Mouse (Mus musculus): ENCODE data around the gene Tyrobp.

Gene Tyrobp

DNA sequence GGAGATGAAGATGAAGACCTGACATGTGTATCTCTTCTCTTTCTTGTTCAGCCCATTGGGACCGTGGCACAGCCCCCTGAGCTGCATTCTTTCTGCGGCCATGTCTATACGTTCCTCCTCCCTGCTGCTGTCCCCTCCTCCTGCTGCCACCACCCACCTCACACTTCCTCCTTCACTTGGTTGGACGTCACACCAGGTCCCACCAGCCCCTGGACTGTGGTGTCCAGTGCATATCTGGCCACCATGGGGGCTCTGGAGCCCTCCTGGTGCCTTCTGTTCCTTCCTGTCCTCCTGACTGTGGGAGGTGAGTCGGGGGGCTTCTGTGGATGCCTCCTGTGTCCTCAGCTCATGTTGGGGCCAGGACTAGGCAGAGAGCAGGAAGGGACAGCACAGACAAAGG, at the start of gene Tyrobp:
Tyrobp (plus strand) TSS at position 165 of the 400 bp plus-strand sequence.
- DNase-seq (ENCODE audit: low spot score in 2 of 2): no peak

- no peak for DNase-seq (ENCODE audit: low spot score in 2 of 2)
Measured at GRCm38 (mm10) chr7:30367466-30367865, 46.1 kb upstream of the Tyrobp start.

DNA sequence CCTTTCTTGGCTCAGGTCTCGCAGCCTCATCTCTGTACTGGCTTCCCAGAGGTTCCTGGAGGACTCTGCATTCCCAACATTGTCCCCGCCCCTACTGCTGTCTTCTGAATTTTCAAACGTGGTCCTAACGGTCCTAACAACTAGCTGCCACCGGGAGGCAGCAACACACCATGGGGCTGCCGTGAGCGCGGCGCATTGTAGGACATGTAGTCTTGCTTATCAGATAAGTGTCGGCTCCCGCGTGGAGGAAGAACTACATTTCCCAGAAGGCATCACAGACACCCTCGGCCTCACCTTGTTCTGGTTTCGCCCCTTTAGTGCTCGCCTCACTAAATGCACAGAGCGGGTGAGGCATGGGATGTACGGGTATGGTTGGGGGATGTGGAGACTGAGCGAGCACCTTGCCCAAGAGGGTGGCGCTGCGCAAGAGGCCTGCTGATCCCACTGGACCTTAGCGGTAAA, 40.0 kb upstream of the Tyrobp start:
- DNase-seq (ENCODE audit: low spot score in 2 of 2): peak; percentile 84 to 93

- DNase-seq (ENCODE audit: low spot score in 2 of 2): no peak
Measured at GRCm38 (mm10) chr7:30380061-30380460, 33.5 kb upstream of the Tyrobp start.

DNA sequence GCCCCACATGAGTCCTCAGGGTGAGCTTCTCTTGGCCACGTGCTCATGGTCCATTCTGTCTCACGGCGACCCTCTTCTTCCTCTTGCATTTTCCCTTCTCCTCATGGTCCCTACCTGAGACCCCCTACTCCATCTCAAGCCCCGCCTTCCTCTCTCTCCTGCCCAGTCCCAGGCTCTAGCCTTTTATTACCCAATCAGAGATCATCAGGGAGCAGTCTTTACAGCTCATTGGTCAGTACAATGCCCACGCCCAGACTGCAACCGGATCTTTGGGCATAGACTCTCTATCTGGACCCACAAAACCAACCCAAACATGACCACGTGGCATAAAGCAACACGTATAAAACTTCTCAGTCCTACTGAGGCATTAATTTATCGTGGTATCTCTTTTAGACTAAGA, 29.5 kb upstream of the Tyrobp start:
- no peak for DNase-seq (ENCODE audit: low spot score in 2 of 2)

GRCm38 (mm10) chr7:30392746-30393520, 20.6 kb upstream of the Tyrobp start:
- DNase-seq (ENCODE audit: low spot score in 2 of 2): no peak

GRCm38 (mm10) chr7:30393631-30394030, 19.9 kb upstream of the Tyrobp start:
- no peak for DNase-seq (ENCODE audit: low spot score in 2 of 2)

DNA sequence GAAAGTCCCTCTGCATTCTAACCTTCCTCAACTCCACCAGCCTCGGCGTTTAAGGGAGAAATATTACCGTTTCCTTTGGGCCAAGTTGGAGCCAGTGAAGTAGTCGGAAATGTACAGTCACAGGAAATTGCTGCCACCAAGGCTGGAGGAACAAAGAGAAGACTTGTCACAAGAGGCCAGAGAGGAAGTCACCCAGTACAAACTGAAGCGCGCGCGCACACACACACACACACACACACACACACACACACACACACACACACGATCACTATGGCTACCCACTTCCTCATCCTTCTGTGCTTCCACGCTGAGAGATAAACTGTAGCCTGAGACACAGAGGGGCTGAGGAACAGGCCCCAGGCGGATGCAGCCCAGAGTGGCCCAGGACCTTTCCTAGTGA, 19.2 kb upstream of the Tyrobp start:
- DNase-seq (ENCODE audit: low spot score in 2 of 2): no peak

DNA sequence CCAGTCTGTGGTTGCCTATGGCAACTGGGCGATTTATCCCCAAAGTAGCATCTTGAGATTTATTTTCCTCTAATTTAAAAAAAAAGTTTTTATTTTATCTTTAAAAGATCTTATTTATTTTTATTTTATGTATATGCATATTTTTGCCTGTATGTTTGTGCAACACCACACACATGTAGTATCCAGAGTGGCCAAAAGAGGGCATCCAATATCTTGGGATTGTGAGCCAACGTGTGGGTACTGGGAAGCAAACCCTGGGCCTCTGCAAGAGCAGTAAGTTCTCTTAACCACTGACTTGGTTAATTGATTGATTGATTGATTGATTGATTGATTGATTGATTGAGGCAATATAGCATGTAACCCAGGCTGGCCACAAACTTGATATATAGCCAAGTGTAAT, 18.7 kb upstream of the Tyrobp start:
- DNase-seq (ENCODE audit: low spot score in 2 of 2): no peak

GRCm38 (mm10) chr7:30399671-30400070, 13.9 kb upstream of the Tyrobp start:
- no peak for DNase-seq (ENCODE audit: low spot score in 2 of 2)

GRCm38 (mm10) chr7:30402343-30402742, 11.2 kb upstream of the Tyrobp start:
- DNase-seq (ENCODE audit: low spot score in 2 of 2): no peak

- DNase-seq (ENCODE audit: low spot score in 2 of 2): no peak
Measured at GRCm38 (mm10) chr7:30408639-30409038, 4.9 kb upstream of the Tyrobp start.

GRCm38 (mm10) chr7:30409789-30410188, 3.8 kb upstream of the Tyrobp start:
- DNase-seq (ENCODE audit: low spot score in 2 of 2): no peak

GRCm38 (mm10) chr7:30411023-30411422, 2.5 kb upstream of the Tyrobp start:
- no peak for DNase-seq (ENCODE audit: low spot score in 2 of 2)

GRCm38 (mm10) chr7:30412735-30413147, 819 bp upstream of the Tyrobp start:
- no peak for DNase-seq (ENCODE audit: low spot score in 2 of 2)

GRCm38 (mm10) chr7:30417856-30418255, 4.3 kb downstream of the Tyrobp start:
- DNase-seq (ENCODE audit: low spot score in 2 of 2): no peak

DNA sequence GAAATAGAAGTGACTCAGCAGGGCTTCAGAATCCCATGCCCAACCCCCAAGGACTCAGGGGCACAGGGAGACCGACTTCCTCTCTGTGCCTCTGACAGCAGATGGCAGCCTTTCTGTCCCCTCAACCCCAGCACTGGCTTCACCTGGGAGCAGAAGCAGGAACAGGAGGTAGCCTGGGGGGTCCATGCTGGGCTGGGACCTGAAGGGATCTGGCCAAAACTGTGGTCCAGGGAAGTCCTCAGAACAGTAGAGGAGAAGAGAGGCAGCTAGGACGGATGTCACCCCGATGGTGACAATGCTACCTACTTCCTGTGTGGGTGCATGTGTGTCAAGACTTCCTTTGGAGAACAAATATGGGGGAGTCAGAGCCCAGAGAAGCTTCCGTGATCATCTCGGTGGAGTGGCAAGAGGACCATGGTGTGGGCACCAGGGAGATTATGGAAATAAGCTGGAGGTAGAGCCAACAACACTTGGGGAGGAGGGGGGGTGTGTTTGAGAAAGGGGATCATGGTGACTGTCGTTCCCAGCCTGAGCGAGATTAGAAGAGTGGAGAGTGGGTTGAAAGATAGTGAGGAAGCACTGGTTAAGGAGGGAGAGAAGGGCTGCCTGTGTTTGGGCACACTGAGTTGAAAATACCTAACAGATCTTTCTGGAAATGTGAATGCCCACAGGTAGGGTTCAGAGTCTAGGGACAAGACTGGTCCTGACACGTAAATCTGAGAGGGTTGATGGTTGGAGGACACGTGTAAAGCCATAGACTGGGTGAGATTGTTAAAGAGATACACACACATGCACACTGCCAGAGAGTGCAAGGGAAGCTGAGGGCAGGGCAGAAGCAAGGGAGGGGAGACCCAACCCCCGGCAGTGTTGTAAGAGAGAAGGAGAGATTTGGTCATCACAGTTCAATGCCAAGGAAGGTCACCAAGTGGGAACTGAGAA, 6.3 kb downstream of the Tyrobp start, which contains the start of gene Hcst:
Hcst (minus strand) TSS at position 294 of the 939 bp plus-strand sequence.
- no peak for DNase-seq (ENCODE audit: low spot score in 2 of 2)

DNA sequence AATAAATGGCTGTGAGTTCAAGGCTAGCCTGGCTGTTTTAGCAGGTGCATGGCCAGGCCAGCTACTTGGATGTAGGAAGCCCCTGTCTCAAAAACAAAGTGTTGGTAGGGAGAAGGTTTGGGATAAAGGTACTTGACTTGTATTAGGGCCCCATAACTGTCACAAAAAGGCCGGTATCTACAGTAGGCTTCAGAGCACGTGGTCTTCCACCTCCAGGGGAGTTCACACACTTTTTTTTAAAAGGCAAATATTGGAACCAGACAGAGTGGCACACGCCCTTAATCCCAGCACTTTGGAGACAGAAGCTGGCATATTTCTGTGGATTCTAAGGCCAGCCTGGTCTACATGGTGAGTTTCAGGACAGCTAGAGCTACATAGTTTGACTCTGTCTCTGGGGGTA, 7.1 kb downstream of the Tyrobp start:
- DNase-seq (ENCODE audit: low spot score in 2 of 2): no peak

DNA sequence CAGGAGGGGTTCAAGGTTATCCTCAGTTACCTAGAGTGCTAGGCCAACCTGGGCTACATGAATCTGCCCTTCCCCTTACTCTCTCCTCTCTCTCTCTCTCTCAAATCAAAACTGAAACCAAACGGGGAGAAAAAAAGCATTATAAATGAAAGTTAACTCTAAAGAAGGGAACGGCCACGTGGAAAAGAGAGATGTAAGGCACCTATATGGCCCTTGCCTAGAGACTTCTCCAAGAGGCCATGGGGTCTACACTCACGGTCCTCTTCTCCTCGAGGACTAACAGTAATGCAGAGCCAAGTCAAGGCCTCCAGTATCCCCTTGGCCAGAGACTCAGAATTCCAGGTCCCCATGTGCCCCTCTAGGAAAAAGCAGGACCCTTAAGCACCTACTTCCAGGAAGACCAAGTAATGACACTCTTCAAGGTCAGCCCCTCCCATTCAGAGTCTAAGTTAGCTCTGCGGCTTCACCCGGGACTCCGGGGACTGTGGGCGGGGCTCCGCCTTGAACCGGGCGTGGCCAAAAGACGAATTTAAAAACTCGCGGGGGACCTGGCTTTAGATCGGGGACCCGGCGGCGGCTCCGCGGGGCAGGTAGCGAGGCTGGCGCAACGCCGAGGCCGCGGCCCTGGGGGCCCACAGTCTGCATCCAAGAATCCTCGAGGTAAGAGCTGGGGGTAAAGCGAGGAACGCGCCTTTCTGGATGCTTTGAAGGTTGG, 7.8 kb downstream of the Tyrobp start, which contains the start of gene Nfkbid:
Nfkbid (plus strand) TSS at position 558 of the 715 bp plus-strand sequence.
- DNase-seq (ENCODE audit: low spot score in 2 of 2): peak; percentile 44 to 66

GRCm38 (mm10) chr7:30421890-30422435, 8.4 kb downstream of the Tyrobp start:
- peak; percentile 77 to 86 for DNase-seq (ENCODE audit: low spot score in 2 of 2)

- no peak for DNase-seq (ENCODE audit: low spot score in 2 of 2)
Measured at GRCm38 (mm10) chr7:30422560-30422959, 9.0 kb downstream of the Tyrobp start.

Measured in urinary bladder, postnatal 36 days (tissue).